Mouse (Mus musculus) cerebellum, adult 11-12 months (tissue): ENCODE measurements around the gene Ltbr.
"Not testable (repeated sequence)": the region's sequence is repeated elsewhere in the genome, so short reads cannot be mapped to it uniquely, and the experiment has no call there.

Source experiments
- DNase-seq: peaks from one replicate; pipeline ENCODE4 v3.0.0; 2022

Ltbr gene

DNA sequence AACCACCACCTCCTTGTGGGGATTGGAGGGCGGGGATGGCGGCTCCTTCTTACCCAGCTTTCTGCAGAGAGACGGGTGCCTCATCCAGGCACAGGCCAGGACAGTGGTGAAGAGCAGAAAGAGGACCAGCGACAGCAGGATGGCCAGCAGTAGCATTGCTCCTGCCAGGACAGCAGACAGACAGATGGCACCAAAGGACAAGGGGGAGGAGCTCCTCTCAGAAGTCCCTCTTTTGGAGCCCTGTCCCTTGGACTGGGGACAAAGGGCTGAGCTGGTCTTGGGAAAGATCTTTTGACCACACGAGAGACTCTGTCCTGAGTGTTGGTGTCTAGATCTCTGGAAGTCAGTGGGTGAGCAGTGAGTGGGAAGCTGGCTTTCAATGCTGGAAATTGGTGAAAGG lies 4.3 kb downstream of the Ltbr start:
- no peak for DNase-seq

DNA sequence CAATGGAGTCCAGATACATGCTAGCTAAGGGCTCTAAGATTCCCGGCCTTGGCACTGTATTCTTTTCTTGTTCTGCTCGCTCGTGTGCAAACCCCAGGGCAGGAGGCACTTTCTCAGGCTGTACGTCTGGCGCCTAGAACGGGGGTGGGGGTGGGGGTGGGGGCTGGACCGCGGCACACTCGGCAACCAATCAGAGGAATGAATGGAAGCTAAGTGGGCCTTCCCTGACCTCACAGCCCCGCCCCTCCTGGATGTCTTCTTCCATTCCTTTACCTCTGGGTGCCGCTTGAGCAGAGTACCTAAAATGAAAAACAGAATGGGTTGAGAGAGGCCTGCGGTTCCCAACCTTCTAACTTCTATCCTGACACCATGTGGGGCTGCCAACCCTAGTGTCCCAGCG lies 4.8 kb downstream of the Ltbr start:
- DNase-seq = no peak

DNA sequence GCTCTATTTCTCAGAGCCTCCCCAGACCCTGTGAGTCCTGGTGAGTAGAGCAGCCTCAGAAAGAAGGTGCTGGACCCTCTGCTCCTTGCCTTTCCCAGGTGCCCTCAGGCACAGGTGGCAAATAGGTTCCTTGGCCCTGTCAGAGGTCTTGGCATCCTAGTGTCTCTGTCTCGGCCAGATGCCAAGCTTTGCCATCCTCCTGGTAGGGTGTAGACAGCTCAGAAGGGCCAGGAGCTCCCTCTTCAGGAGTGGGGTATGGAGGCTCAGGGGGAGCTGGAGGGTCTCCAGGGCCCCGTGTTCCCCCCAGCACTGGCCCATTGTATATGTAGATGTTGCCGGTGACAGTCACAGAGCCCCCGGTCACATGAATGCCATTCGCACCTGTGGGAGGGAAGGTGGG lies 6.6 kb downstream of the Ltbr start:
- no peak for DNase-seq

DNA sequence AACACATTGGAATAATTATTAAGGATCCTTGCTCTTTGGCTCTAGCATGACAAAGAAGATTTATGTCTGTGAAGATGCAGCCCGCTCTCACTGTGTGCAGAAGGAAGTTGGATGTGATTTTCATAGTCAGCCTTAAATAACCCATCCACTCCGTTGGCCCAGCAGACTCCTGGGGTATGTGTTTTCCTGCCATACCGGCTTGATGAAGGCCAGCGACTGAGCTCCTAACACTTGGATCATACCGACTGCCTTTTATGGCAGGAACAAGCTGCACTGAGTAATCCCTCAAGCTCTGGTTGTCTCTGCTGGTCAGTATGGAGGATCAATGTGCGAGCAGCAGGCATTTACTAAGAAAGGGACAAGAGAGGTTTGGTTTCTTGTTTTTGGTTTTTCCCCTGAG lies 8.2 kb downstream of the Ltbr start:
- DNase-seq = no peak

DNA sequence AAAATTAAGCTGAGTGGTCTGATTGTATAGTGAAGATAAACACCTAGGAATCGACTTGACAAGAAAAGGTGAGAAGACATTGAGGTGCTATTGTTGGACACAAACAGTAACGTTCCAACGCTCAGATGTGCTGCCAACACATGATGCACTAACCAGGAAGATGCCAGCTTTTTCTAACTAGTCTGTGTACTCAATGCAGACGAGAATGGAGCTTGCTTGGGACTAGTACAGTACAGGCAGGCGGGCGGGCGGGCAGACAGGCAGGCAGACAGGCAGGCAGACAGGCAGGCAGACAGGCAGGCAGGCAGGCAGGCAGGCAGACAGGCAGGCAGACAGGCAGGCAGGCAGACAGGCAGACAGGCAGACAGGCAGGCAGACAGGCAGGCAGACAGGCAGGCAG lies 9.3 kb downstream of the Ltbr start:
- not testable (repeated sequence) for DNase-seq

DNA sequence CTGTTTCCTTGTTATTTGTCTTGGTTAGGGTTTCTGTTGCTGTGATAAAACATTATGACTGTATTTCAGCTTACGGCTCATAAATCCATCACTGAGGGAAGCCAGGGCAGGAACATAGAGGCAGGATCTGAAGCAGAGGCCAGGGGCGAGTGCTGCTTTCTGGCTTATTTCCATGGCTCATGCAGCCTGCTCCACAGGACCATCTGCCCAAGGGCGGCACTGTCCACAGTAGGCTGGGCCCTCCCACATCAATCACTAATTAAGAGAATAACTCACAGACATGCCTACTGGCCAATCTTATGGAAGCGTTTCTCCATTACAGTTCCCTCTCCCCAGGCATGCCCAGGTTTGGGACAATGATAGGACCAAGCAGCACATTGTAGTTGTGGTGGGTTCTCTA lies 10.4 kb downstream of the Ltbr start:
- DNase-seq = no peak

DNA sequence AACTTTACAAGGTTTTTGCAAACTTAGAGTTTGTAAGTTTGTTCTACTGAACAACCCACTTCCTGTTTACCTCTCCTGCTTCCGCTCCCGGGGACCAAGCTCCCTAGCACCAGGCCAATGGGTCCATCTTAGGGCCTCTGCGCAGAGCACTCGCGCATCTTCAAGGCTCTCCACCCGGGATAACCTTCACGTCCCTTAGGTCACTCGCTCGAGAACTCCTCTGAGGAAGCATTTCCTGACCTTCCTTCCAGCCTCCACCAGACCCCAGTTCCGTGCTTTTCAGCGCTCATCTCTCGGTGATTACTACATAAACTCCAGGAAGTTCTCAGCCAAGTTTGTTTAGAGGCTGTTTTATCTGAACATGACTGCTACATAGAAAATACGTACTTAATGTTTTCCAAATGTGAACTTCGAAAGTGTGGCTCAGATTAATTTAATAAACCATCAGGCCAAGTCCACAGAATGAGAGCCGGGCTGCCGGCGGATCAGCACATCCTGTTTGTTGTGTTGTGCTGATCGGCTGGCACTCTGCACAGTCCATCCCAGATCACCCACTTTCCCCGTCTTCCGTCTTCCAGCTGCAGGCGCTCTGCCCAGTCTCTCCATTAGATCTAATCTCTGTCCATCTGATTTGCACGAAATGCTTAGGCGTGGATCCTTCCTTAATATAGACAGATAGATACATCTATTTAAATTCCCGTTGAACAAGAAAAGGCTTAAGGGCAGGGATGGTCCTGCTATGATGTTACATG lies 11.3 kb downstream of the Ltbr start:
- DNase-seq = no peak

DNA sequence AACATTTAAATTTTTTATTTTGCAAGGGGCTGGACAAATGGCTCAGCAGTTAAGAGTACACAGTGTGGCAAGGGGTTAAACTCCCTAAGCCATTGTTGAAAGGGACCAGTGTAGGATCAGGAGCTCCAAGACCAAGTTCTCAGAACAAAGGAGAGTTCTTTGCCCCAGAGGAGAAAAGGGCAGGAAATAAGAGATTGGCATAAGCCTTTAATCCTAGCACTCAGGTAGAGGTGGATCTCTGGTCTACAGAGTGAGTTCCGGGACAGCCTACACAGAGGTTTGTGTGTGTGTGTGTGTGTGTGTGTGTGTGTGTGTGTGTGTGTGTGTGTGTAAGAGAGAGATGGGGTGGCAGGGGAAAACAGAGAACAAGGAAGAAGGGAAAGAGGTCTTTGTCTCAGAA lies 12.7 kb downstream of the Ltbr start:
- DNase-seq = no peak

DNA sequence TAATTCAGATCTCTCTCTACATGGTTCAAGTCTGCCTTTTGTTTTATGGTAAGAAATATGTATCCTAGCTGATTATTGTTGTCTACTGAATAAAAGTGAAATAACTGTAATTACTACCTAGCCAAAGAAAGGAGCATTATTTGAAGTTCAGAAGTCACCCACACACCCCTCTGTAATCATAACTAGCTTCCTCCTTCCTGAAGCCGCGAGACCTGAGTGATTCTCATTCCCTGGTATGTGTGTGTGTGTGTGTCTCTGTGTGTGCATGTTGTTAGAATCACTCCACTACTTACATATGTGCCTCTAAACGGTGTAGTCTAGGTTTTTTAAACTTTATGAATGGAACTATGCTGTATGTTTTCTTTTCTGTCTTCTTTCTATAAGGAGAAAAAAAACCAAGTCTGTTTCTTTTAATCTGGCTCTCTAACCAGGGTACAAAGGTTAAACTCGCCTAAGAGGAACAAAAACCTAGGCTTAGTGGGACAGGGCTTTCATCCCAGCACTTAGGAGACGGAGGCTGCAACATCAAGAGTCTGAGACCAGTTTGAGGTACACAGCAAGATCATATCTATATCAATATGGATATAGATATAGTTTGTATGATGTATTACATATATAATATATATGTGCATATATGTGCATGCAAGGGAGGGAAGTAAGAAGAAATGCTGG lies 16.4 kb downstream of the Ltbr start:
- DNase-seq = no peak

DNA sequence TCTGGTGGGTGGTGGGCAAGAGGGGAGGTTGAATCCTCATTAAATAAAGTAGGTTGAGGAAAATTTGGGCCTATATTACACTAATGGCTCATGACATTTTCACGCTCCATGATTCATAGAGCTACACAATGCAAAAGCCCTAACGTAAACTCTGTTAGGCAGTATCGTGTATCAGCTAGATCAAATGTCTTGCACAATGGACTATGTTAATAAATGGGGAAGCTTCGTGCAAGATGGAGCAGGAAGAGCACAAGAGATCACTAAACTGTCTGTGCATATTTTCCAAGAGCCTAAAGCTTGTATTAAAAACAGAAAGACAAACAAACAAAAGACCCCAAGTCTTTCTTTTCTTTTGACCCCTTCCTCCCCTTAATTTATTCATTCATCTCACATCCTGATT lies 19.6 kb downstream of the Ltbr start:
- no peak for DNase-seq

DNA sequence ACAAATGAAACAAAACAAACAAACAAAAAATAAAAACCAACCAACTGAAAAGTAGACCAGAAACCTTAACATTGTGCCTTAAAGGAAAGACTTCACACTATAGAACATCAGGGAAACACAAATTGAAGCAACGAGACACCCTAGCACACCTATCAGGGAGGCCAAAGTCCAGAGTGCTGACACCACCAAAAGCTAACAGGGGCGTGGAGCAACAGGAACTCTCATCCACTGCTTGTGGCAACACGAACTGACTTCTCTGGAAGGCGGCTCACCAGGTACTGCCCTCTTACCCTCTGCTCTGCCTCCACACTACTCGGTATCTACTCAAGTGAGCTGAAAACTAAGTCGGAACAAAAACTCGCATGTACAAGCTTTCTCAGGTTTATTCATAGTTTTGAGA lies 21.4 kb downstream of the Ltbr start:
- no peak for DNase-seq

DNA sequence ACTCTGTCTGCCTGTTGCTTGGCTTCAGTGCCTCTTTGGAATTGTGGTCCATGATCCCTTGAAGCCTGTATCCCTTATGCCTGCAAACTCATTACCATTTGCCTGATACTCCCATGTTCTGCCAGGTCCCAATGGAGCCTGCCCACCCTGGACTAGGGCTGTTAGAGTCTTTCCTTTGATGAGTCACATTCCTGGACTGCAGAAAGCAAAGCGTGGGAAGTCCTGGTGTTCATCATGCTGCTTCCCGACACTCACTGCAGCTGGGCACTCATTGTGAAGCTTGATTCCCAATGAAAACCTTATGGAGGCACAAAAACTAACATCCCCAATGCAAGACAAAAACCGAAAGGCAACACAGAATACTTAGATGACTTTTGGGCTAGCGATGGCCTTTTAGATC lies 22.4 kb downstream of the Ltbr start:
- no peak for DNase-seq

DNA sequence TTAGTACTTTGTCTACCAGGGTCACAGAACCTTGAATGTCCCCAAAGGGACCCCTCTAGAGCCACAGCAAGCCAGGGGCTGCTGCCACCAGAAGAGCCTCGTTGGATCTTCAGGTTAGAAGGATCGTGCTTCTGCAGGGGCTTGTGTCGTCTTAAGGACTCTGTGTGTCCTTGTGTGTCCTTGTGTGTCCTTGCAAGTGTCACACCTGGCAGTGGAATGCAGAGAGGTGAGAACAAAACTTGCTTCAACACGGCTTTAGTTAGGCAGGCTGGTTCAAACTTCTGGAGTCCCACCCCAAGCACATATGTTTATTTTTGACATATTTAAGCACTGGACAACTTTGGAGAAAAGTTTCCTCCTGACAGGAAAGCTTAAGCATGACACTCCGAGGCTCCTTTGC lies 25.0 kb downstream of the Ltbr start:
- DNase-seq = no peak

DNA sequence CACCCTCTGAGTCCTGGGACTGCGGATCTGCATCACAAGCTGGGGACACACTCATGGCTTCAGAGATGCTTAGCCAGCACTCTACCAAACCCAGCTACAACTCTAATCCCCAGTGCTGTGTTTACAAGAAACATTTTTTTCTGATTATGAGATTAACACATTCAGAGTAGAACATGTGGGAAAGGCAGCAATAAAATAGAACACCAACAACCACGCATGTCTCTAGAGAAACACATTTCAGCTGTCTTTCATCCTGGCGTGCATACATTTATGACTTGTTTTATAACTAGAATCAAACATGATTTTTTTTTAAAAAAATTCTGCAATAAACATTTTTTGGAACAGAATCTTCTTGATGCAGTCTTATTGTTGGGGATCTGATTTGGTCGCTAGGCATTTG lies 26.7 kb downstream of the Ltbr start:
- no peak for DNase-seq

DNA sequence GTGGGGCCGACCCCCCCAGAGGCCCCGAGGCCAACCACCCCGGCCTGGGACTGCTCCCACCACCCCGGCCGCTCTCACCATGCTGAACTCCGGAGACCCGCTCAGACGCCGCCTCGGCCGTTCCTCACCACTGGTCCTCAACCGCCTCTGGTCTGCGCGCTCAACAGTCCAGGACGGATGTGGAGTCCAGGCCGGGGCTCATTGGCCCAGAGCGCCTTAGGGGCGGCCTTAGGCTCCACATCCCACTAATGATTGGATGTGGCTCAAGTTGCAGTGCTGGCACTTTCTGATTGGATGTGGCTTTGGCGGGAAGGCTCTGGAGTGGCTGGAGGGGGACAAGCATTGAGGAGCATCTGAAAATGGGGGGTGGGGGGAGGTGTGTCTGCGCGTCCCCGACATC lies 27.8 kb downstream of the Ltbr start, which contains the start of gene Tuba3a:
Gene Tuba3a, minus strand, starts transcription at position 153 of the 400 bp plus-strand sequence.
- DNase-seq = no peak

DNA sequence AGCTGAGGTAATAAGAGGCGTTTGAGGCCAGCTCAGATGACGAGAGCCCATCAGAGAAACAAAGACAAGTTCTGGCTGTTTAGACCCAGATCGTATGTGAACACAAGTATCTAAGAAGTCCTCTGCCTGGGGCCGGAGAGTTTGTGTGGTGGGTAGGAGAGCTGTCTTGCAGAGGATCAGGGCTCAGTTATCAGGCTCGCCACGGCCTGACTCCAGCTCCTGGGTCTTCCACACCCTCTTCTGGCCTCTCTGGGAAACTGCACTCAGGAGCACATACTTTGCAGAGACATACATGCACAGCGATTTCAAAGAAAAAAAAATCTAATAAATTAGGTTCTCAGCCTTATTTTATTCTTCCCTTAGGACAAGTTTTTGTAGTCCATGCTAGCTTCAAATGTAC lies 28.9 kb downstream of the Ltbr start:
- DNase-seq = no peak

DNA sequence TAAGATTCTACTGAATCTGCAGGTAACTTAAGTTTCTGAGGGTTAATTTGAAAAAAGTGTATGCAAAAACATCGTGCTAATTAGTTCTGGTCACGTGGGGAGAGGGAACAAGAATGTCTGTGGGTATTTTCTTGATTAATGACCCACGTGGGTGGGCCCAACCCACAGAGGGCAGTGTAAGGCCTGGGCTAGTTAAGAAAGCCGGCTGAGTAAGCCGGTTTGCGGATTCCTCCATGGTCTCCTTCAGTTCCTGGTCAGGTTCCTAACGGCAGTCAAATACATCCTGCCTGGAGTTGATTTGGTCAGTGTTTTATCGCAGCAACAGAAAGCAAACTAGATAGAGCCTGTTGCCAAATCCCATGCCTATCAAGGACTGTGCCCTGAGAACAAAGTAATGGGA lies 29.4 kb downstream of the Ltbr start:
- no peak for DNase-seq

DNA sequence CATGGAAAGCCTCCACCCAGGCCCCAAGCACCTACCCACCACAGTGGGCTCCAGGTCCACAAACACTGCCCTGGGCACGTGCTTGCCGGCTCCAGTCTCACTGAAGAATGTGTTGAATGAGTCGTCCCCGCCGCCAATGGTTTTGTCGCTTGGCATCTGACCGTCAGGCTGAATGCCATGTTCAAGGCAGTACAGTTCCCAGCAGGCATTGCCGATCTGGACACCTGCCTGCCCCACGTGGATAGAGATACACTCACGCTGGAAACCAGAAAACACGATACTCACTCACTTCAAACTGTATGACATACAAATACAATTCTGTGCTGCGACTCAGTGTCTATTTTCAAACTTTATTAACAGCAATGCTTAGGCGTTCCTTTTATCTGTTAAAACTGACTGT lies 31.0 kb downstream of the Ltbr start:
- not testable (repeated sequence) for DNase-seq

DNA sequence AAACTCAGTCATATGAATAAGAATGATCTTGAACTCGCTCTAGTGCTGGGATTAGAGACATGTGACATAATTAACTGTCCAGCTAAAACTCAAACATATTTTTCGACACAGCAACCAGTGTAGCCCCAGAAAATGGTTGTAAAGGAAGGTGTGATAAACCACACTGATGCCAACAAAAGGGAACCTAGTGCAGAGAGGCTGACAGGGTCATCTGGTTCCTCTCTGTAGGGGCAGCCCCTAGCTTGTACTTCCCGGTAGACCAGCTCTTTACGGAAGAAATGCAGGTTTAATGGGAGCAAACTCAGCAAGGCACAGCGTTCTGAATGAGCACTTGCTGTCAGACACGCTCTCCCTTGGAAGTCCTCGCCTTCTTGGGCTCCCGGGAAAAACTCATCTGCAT lies 34.0 kb downstream of the Ltbr start:
- no peak for DNase-seq

DNA sequence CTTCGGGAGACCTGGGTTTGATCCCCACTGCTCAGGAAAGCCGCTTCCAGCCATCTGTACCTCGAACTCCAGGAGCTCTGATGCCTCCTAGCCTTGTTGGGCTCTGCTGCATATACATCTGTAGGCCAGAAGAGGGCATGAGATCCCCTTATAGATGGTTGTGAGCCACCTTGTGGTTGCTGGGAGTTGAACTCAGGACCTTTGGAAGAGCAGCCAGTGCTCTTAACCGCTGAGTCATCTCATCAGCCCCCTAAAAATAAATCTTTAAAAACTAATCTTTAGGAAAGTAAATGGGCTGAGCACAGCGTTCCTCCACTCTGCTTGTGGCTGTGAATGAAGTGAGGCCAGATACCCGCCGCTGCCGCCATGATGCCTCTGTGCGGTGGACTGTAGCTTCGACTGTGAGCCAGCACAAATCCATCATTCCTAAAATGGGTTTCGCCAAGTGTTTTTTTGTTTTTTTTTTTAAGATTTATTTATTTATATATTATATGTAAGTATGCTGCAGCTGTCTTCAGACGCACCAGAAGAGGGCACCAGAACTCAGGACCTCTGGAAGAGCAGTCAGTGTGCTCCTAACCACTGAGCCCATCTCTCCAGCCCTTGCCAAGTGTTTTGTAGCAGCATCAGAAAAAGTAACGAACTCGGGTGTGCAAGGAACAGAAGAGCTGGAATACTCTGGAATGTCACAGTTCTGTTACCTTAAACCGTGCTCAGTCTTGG lies 38.7 kb downstream of the Ltbr start:
- DNase-seq = no peak

DNA sequence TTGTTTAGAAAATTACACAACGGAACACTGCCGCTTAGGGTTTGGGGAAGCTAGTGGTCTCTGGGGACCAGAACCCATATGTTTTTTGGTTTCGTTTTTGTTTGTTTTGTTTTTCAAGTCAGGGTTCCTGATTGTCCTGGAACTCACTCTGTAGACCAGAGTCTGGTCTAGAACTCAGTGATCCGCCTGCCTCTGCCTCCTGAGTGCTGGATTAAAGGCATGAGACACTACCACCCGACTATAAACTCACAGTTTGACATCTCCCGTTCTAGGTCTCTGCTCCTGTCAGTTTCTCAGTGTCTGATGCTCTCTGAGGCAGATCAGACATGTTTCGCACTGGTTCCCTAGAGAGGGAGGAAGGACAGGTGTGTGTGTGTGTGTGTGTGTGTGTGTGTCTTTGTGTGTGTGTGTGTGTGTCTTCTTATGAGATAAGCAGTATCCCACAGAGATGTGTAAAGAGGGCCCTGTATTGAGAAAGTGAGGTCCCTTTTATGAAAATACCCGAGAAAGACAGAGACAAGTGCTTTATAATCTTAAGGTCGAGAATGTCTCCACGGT lies 41.4 kb downstream of the Ltbr start:
- no peak for DNase-seq

DNA sequence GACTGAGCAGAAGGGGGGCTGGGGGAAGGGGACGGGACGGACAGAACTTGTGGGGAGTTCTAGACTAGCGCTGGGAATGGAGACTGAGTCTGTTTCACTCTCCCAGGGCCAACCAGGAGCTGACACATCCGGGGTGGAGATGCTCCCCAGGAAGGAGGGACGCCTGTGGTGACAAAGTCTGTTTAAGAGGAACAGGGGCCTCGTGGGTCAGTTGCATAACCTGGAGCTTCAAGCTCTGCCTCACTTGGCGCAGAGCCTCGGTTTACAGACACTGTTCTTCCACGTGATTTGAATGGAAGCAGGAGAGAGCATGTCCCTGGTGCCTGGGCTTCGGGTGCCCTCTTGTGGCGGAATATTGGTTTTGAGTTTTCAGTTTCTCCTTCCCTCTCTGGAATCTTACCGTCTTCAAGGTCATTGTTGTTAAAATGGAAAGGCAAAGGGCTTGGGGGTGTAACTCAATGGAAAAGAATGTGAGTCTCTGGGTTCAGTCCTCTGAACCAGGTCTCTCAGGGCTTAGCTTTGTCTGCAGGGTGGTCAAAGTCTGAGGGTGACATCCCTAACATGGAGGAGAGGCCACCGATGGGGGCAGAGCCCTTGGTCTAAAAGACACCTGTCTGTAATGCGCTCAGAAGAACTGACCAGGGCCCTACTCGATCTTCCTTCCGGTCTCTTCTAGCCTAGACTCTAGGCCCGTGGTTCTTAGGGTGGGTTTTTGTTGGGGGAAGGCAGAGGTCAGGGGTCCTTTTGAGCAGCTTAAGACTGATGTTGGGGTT lies 42.0 kb downstream of the Ltbr start:
- DNase-seq = peak; percentile 95

DNA sequence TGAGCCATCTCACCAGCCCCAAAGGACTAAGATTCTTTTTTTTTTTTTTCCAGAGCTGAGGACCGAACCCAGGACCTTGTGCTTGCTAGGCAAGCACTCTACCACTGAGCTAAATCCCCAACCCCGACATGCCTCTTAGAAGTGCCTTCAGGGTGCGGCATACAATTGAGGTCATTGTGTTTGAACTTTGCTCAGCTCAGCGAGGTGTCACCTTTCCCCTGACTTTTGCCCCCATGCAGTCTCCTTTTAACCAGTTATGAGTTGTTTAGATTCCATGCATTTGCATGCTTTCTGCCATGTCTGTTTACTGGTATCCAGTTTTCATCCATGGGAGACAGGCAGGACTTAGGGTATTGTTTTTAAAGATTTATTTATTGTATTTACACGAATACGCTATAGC lies 44.9 kb downstream of the Ltbr start:
- DNase-seq = no peak
